Mouse (Mus musculus) hindbrain, embryonic 13.5 days (tissue): ENCODE measurements around the gene Wfdc11. TPM values are rescaled to one million over a fixed set of nuclear protein-coding genes. Genes with fewer than 3 reads are reported as not detected.
"Not testable (repeated sequence)": the region's sequence is repeated elsewhere in the genome, so short reads cannot be mapped to it uniquely, and the experiment has no call there.

Experiments used
- ATAC-seq: fragments of 200-750 bp; cut with Nextera tagmentation; 2 replicates; pipeline ENCODE4 v1.8.0; 2017; ENCODE audit warnings: moderate TSS enrichment; ENCODE audit not compliant: low FRiP score
- H3K27ac ChIP-seq: fragments of 300-500 bp; sonication (generic); 2 replicates; pipeline ENCODE4 v1.5.1; 2015; ENCODE audit warnings: inconsistent platforms, mild to moderate bottlenecking, moderate library complexity
- H3K27me3 ChIP-seq: fragments of 300-500 bp; sonication (generic); 2 replicates; pipeline ENCODE4 v1.6.1; 2015; ENCODE audit warnings: mild to moderate bottlenecking, inconsistent platforms
- H3K36me3 ChIP-seq: fragments of 300-500 bp; sonication (generic); 2 replicates; pipeline ENCODE4 v1.6.1; 2015; ENCODE audit warnings: mild to moderate bottlenecking, inconsistent platforms
- H3K4me1 ChIP-seq: fragments of 300-500 bp; sonication (generic); replicated peaks from 2 replicates; pipeline ENCODE4 v1.6.1; 2015; ENCODE audit warnings: inconsistent platforms
- H3K4me2 ChIP-seq: fragments of 300-500 bp; sonication (generic); 2 replicates; pipeline ENCODE4 v1.6.1; 2015; ENCODE audit warnings: inconsistent platforms, mild to moderate bottlenecking, moderate library complexity
- H3K4me3 ChIP-seq: fragments of 300-500 bp; sonication (generic); 2 replicates; pipeline ENCODE4 v1.5.1; 2015; ENCODE audit warnings: mild to moderate bottlenecking, inconsistent platforms
- H3K9ac ChIP-seq: fragments of 300-500 bp; sonication (generic); 2 replicates; pipeline ENCODE4 v1.6.1; 2015; ENCODE audit warnings: mild to moderate bottlenecking, inconsistent platforms
- H3K9me3 ChIP-seq: fragments of 300-500 bp; sonication (generic); 2 replicates; pipeline ENCODE4 v1.6.1; 2016; ENCODE audit warnings: inconsistent platforms
- WGBS: fragments of 180-500 bp; shearing (Covaris S2); methylation state at CpG from one replicate; pipeline ENCODE4 v1.1.7; 2015; 5-methylcytosine and 5-hydroxymethylcytosine counted together
- polyA plus RNA-seq: library from polyadenylated mRNA; unstranded; fragments of >200 nt; fragmentation: Nextera tagmentation; extraction: Ambion mirVana; gene quantifications from 2 replicates; pipeline ENCODE4 v1.2.1, GENCODE M21; 2015

Wfdc11 gene
- not detected in 2 replicates for polyA plus RNA-seq

- Histone ChIP-seq H3K4me3 (no peak within 1 kb of the TSS), H3K27ac (no peak within 1 kb of the TSS), H3K9ac (no peak within 1 kb of the TSS), H3K36me3 (no peaks in the 10 kb centered on the region), H3K4me2 (no peak within 1 kb of the TSS), H3K9me3 (no peaks in the 10 kb centered on the region), H3K27me3 (no peaks in the 10 kb centered on the region), H3K4me1 (0 out of 2 replicates have a peak, but pooled peaks cover 4% of the 10 kb centered on the region)
- 80% methylated on average over 7 of the region's 7 CpGs for WGBS
- no peak for ATAC-seq
These were observed at the start of gene Wfdc11 for GRCm38 (mm10) chr2:164673987-164674386. Gene Wfdc11, minus strand, starts transcription at chr2:164674087.

DNA sequence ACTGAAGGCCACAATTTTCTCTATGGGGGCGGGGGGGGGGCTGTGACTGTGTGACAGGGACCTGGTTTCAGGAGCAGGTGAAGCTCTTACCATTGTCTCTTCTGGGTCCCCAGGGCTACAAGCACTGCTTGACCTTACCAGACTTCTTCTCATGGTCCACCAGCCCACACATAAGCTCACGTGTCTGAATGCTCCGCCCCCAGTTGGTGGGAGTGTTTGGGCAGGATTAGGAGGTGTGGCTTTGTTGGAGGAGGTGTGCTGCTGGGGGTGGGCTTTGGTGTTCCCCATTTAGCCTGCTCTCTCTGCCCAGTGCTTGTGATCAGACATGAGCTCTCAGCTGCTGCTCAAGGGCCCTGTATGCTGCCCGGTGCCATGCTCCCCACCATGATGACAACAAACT lies 49.4 kb upstream of the Wfdc11 start:
- 69% methylated on average over 4 of the region's 4 CpGs for WGBS
- H3K9me3 ChIP-seq: no peaks in the 10 kb centered on the region
- no peak overlapping the region for H3K4me3 ChIP-seq
- no peak overlapping the region for H3K27ac ChIP-seq
- no peaks in the 10 kb centered on the region for H3K36me3 ChIP-seq
- no peaks in the 10 kb centered on the region for H3K27me3 ChIP-seq
- no peak for ATAC-seq
- H3K9ac ChIP-seq: no peak overlapping the region
- no peaks in the 10 kb centered on the region for H3K4me1 ChIP-seq
- no peak overlapping the region for H3K4me2 ChIP-seq

- 93% methylated on average over 23 of the region's 23 CpGs for WGBS
- H3K4me3 ChIP-seq: not testable (repeated sequence)
These were observed 42.4 kb upstream of the Wfdc11 start for GRCm38 (mm10) chr2:164716194-164716786.

GRCm38 (mm10) chr2:164715005-164715404 lies 41.1 kb upstream of the Wfdc11 start, which contains the start of gene Spint5:
Gene Spint5, plus strand, starts transcription at chr2:164715305.
- WGBS: 83% methylated on average over 6 of the region's 6 CpGs
- ATAC-seq: no peak
- no peak within 1 kb of the TSS for H3K4me2 ChIP-seq
- H3K9me3 ChIP-seq: no peaks in the 10 kb centered on the region
- no peak within 1 kb of the TSS for H3K4me3 ChIP-seq
- no peak within 1 kb of the TSS for H3K9ac ChIP-seq
- no peaks in the 10 kb centered on the region for H3K36me3 ChIP-seq
- no peak within 1 kb of the TSS for H3K27ac ChIP-seq
- H3K27me3 ChIP-seq: no peaks in the 10 kb centered on the region
- no peaks in the 10 kb centered on the region for H3K4me1 ChIP-seq

More at GRCm38 (mm10) chr2:164716194-164716786, 42.4 kb upstream of the Wfdc11 start:
- not testable (repeated sequence) for H3K9ac ChIP-seq, H3K36me3 ChIP-seq, H3K27me3 ChIP-seq, H3K27ac ChIP-seq, ATAC-seq, H3K9me3 ChIP-seq, H3K4me2 ChIP-seq, H3K4me1 ChIP-seq

- 91% methylated on average over 14 of the region's 14 CpGs for WGBS
- Histone ChIP-seq H3K27ac (no peak overlapping the region), H3K9ac (no peak overlapping the region), H3K4me2 (no peak overlapping the region), H3K27me3 (no peaks in the 10 kb centered on the region), H3K4me1 (no peaks in the 10 kb centered on the region), H3K9me3 (no peaks in the 10 kb centered on the region), H3K4me3 (no peak overlapping the region), H3K36me3 (no peaks in the 10 kb centered on the region)
- no peak for ATAC-seq
These were observed 32.1 kb upstream of the Wfdc11 start for GRCm38 (mm10) chr2:164705991-164706390.

- H3K9ac ChIP-seq: no peak overlapping the region
- no peak for ATAC-seq
- no peaks in the 10 kb centered on the region for H3K27me3 ChIP-seq
- no peaks in the 10 kb centered on the region for H3K4me1 ChIP-seq
- 95% methylated on average over 6 of the region's 6 CpGs for WGBS
- H3K27ac ChIP-seq: no peak overlapping the region
- no peaks in the 10 kb centered on the region for H3K36me3 ChIP-seq
- H3K9me3 ChIP-seq: no peaks in the 10 kb centered on the region
- no peak overlapping the region for H3K4me2 ChIP-seq
- no peak overlapping the region for H3K4me3 ChIP-seq
These were observed 31.4 kb upstream of the Wfdc11 start for GRCm38 (mm10) chr2:164705328-164705727.

DNA sequence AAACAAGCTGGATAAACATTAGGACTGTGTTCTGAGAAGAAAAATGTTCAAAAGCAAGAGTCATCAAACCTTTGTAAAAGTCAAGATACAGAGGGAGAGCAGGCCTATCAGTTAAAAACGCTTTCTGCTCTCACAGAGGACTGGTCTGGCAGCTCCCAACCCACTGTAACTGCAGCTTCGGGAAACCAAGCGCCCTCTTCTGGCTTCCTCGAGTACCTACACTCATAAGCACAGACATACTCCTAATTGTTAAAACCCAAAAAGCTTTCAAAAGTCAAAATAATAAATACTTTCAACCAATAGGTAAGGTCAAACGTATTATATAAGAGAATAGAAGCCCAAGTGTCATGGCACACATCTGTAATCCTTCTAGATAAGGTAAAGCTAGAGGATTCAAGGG lies 30.3 kb upstream of the Wfdc11 start:
- WGBS: 74% methylated on average over 5 of the region's 5 CpGs

GRCm38 (mm10) chr2:164701761-164702160 lies 27.9 kb upstream of the Wfdc11 start:
- Histone ChIP-seq H3K9ac (no peak overlapping the region), H3K4me2 (no peak overlapping the region), H3K36me3 (no peaks in the 10 kb centered on the region), H3K27ac (no peak overlapping the region), H3K27me3 (no peaks in the 10 kb centered on the region), H3K4me3 (no peak overlapping the region), H3K9me3 (no peaks in the 10 kb centered on the region), H3K4me1 (no peaks in the 10 kb centered on the region)
- WGBS: 94% methylated on average over 5 of the region's 5 CpGs
- ATAC-seq: no peak

More for the DNA sequence above, 30.3 kb upstream of the Wfdc11 start:
- H3K36me3 ChIP-seq: no peaks in the 10 kb centered on the region
- no peak overlapping the region for H3K4me3 ChIP-seq
- no peak for ATAC-seq
- H3K4me2 ChIP-seq: no peak overlapping the region
- H3K9me3 ChIP-seq: no peaks in the 10 kb centered on the region
- H3K4me1 ChIP-seq: no peaks in the 10 kb centered on the region
- H3K27me3 ChIP-seq: no peaks in the 10 kb centered on the region
- H3K27ac ChIP-seq: no peak overlapping the region
- no peak overlapping the region for H3K9ac ChIP-seq

DNA sequence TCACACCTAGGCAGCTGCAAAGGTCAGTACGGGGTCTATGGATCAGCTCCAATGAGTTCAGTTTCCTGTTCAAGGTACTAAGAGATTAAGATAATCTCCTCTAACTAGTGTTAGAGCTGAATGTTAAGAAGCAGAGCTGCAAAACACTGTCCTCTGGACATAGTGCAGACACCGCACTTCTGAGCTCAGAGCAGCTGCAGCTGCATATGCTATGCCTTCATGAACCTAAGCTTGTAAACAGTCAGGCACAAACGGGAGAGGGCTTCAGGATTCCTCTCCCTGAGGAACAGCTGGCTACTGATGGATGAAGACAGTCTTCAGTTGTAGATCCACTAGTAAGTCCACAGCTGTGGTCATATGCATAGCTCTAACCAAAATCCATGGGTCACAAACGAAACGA lies 27.1 kb upstream of the Wfdc11 start:
- Histone ChIP-seq H3K4me1 (no peaks in the 10 kb centered on the region), H3K4me2 (no peak overlapping the region), H3K4me3 (no peak overlapping the region), H3K27ac (no peak overlapping the region), H3K9me3 (no peaks in the 10 kb centered on the region), H3K27me3 (no peaks in the 10 kb centered on the region), H3K36me3 (no peaks in the 10 kb centered on the region), H3K9ac (no peak overlapping the region)
- no peak for ATAC-seq
- 93% methylated on average over 5 of the region's 5 CpGs for WGBS

GRCm38 (mm10) chr2:164698201-164698600 lies 24.3 kb upstream of the Wfdc11 start, which contains the start of gene Spint4:
Gene Spint4, plus strand, starts transcription at chr2:164698501.
- Histone ChIP-seq H3K27me3 (no peaks in the 10 kb centered on the region), H3K4me2 (no peak within 1 kb of the TSS), H3K9me3 (no peaks in the 10 kb centered on the region), H3K9ac (no peak within 1 kb of the TSS), H3K36me3 (no peaks in the 10 kb centered on the region), H3K27ac (no peak within 1 kb of the TSS), H3K4me1 (no peaks in the 10 kb centered on the region), H3K4me3 (no peak within 1 kb of the TSS)
- no peak for ATAC-seq
- WGBS: 67% methylated on average over 4 of the region's 4 CpGs

- no peak for ATAC-seq
- no peak within 1 kb of the TSS for H3K4me3 ChIP-seq
- no peaks in the 10 kb centered on the region for H3K36me3 ChIP-seq
- H3K27me3 ChIP-seq: no peaks in the 10 kb centered on the region
- WGBS: 71% methylated on average over 3 of the region's 3 CpGs
- H3K9ac ChIP-seq: no peak within 1 kb of the TSS
- no peak within 1 kb of the TSS for H3K4me2 ChIP-seq
- no peaks in the 10 kb centered on the region for H3K4me1 ChIP-seq
- no peak within 1 kb of the TSS for H3K27ac ChIP-seq
- H3K9me3 ChIP-seq: no peaks in the 10 kb centered on the region
These were observed 10.9 kb upstream of the Wfdc11 start, which contains the start of gene Wfdc13 for GRCm38 (mm10) chr2:164684807-164685206. Gene Wfdc13, plus strand, starts transcription at chr2:164685107.

DNA sequence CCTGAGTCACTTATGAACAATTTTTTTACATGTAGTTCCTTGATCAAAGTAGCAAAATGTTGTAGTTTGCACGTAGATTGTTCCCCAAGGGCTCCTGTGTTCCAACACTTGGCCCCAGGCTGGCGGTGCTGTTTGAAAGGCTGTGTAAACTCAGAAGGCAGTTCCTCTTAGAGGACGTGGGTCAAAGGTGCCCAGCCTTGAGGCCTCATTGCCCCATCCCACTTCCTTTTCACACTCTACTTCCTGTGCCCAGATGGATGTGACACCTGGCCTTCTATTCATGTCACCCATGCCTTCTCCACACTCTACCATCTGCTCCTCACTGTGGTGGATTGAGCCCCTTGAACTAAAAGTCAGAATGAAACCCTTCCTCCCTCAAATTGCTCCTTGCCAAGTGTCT lies 6.0 kb upstream of the Wfdc11 start:
- no peak for ATAC-seq
- no peaks in the 10 kb centered on the region for H3K36me3 ChIP-seq
- 0 out of 2 replicates have a peak, but pooled peaks cover 4% of the 10 kb centered on the region for H3K4me1 ChIP-seq
- H3K9me3 ChIP-seq: no peaks in the 10 kb centered on the region
- no peaks in the 10 kb centered on the region for H3K27me3 ChIP-seq
- H3K9ac ChIP-seq: no peak overlapping the region
- no peak overlapping the region for H3K27ac ChIP-seq
- no peak overlapping the region for H3K4me2 ChIP-seq
- 60% methylated on average over 3 of the region's 3 CpGs for WGBS
- H3K4me3 ChIP-seq: no peak overlapping the region
